Mouse (Mus musculus) hindbrain, postnatal 0 days (tissue): ENCODE data around the gene Fam214b. TPM values are rescaled to one million over a fixed set of nuclear protein-coding genes. Genes with fewer than 3 reads are reported as not detected.

ENCODE experiments used
- ATAC-seq: fragments of 200-750 bp; cut with Nextera tagmentation; 2 replicates; pipeline ENCODE4 v1.8.0; 2017; ENCODE audit warnings: mild to moderate bottlenecking, moderate TSS enrichment, moderate library complexity
- DNase-seq: peaks from one replicate; pipeline ENCODE4 v3.0.0-alpha.2; 2015; ENCODE audit warnings: low spot score
- H3K27ac ChIP-seq: fragments of 300-500 bp; sonication (generic); 2 replicates; pipeline ENCODE4 v1.5.1; 2014; ENCODE audit warnings: mild to moderate bottlenecking
- H3K27me3 ChIP-seq: fragments of 300-500 bp; sonication (generic); 2 replicates; pipeline ENCODE4 v1.6.1; 2014; ENCODE audit warnings: low read length, mixed read lengths; ENCODE audit not compliant: insufficient read depth
- H3K36me3 ChIP-seq: fragments of 300-500 bp; sonication (generic); 2 replicates; pipeline ENCODE4 v1.6.1; 2014; ENCODE audit warnings: low read length, mixed read lengths; ENCODE audit not compliant: insufficient read depth
- H3K4me1 ChIP-seq: fragments of 300-500 bp; sonication (generic); 2 replicates; pipeline ENCODE4 v1.6.1; 2014; ENCODE audit warnings: antibody characterized with exemption, low read length, mixed read lengths; ENCODE audit not compliant: insufficient read depth
- H3K4me2 ChIP-seq: fragments of 300-500 bp; sonication (generic); 2 replicates; pipeline ENCODE4 v1.6.1; 2014; ENCODE audit warnings: low read depth, mild to moderate bottlenecking, low read length, moderate library complexity, mixed read lengths
- H3K4me3 ChIP-seq: fragments of 300-500 bp; sonication (generic); 2 replicates; pipeline ENCODE4 v1.5.1; 2014; ENCODE audit warnings: low read length
- H3K9ac ChIP-seq: fragments of 300-500 bp; sonication (generic); replicated peaks from 2 replicates; pipeline ENCODE4 v1.6.1; 2014; ENCODE audit warnings: mild to moderate bottlenecking, low read length, moderate library complexity, mixed read lengths
- H3K9me3 ChIP-seq: fragments of 300-500 bp; sonication (generic); 2 replicates; pipeline ENCODE4 v1.6.1; 2016; ENCODE audit warnings: low read length, mixed read lengths
- CTCF ChIP-seq: IDR thresholded peaks from 2 replicates; pipeline ENCODE4 v1.5.1; 2016; ENCODE audit warnings: antibody characterized with exemption, control low read depth, low read depth
- WGBS: fragments of 180-500 bp; shearing (Covaris S2); extraction: QIAGEN DNeasy Blood & Tissue Kit; methylation state at CpG from one replicate; pipeline ENCODE4 v1.1.7; 2014; 5-methylcytosine and 5-hydroxymethylcytosine counted together
- polyA plus RNA-seq: library from polyadenylated mRNA; unstranded; fragments of >200 nt; fragmentation: Nextera tagmentation; extraction: Ambion mirVana; gene quantifications from 2 replicates; pipeline ENCODE4 v1.2.1, GENCODE M21; 2015
- total RNA-seq: library from RNA; depleted of rRNA; stranded (reverse); fragments of >200 nt; gene quantifications from 2 replicates; pipeline ENCODE4 v1.2.3, GENCODE M21; 2014

Gene Fam214b
- total and polyA plus RNA-seq, 2 experiments from 2014 or later: 25.0 to 36.0 TPM

GRCm38 (mm10) chr4:43025084-43025960 is 20.7 kb downstream of the Fam214b start, which contains the start of gene Pigo:
Gene Pigo (minus strand): TSS chr4:43025819.
- ATAC-seq: peak; percentile 93
- TF ChIP-seq CTCF: peak; percentile 87
- Histone ChIP-seq H3K36me3 (peaks cover 42% of the 10 kb centered on the region), H3K4me2 (peak within 1 kb of the TSS; percentile 75), H3K4me1 (peaks cover 13% of the 10 kb centered on the region), H3K9ac (peak within 1 kb of the TSS; percentile 50), H3K9me3 (no peaks in the 10 kb centered on the region), H3K4me3 (peak within 1 kb of the TSS; percentile 48), H3K27me3 (no peaks in the 10 kb centered on the region), H3K27ac (peak within 1 kb of the TSS; percentile 92)
- 8% methylated on average over 42 of the region's 42 CpGs for WGBS
- DNase-seq: peak; percentile 97

- Histone ChIP-seq H3K4me3 (peak overlapping the region; percentile 48), H3K27ac (peak overlapping the region; percentile 92; the same call in 1 of the 2 replicates), H3K9me3 (no peaks in the 10 kb centered on the region), H3K36me3 (peaks cover 48% of the 10 kb centered on the region), H3K4me1 (peaks cover 13% of the 10 kb centered on the region), H3K27me3 (no peaks in the 10 kb centered on the region), H3K4me2 (peak overlapping the region; percentile 75), H3K9ac (peak overlapping the region; percentile 50; the same call in 1 of the 2 replicates)
- TF ChIP-seq CTCF: no peak
- DNase-seq (no peak), ATAC-seq (no peak)
- 71% methylated on average over 14 of the region's 14 CpGs for WGBS
Observed at GRCm38 (mm10) chr4:43024673-43025072, 21.3 kb downstream of the Fam214b start.

- no peaks in the 10 kb centered on the region for H3K27me3 ChIP-seq
- no peak overlapping the region for H3K4me2 ChIP-seq
- DNase-seq (no peak), ATAC-seq (no peak)
- no peak overlapping the region for H3K4me3 ChIP-seq
- peaks cover 13% of the 10 kb centered on the region for H3K4me1 ChIP-seq
- H3K36me3 ChIP-seq: peaks cover 45% of the 10 kb centered on the region
- TF ChIP-seq CTCF: no peak
- 69% methylated on average over 17 of the region's 17 CpGs for WGBS
- H3K9ac ChIP-seq: no peak overlapping the region
- H3K27ac ChIP-seq: no peak overlapping the region
- no peaks in the 10 kb centered on the region for H3K9me3 ChIP-seq
Observed at GRCm38 (mm10) chr4:43021341-43021740, 24.7 kb downstream of the Fam214b start.

- H3K27me3 ChIP-seq: no peaks in the 10 kb centered on the region
- no peak for DNase-seq
- peaks cover 45% of the 10 kb centered on the region for H3K36me3 ChIP-seq
- no peak overlapping the region for H3K4me2 ChIP-seq
- 86% methylated on average over 16 of the region's 16 CpGs for WGBS
- H3K9ac ChIP-seq: no peak overlapping the region
- H3K4me3 ChIP-seq: no peak overlapping the region
- no peak for ATAC-seq
- H3K27ac ChIP-seq: no peak overlapping the region
- no peaks in the 10 kb centered on the region for H3K9me3 ChIP-seq
- TF ChIP-seq CTCF: no peak
- H3K4me1 ChIP-seq: peaks cover 13% of the 10 kb centered on the region
Observed at GRCm38 (mm10) chr4:43020876-43021275, 25.1 kb downstream of the Fam214b start.

GRCm38 (mm10) chr4:43019641-43020465 is 26.2 kb downstream of the Fam214b start:
- Histone ChIP-seq H3K4me2 (no peak overlapping the region), H3K36me3 (peaks cover 45% of the 10 kb centered on the region), H3K4me1 (peaks cover 11% of the 10 kb centered on the region), H3K27me3 (no peaks in the 10 kb centered on the region), H3K9me3 (no peaks in the 10 kb centered on the region), H3K9ac (no peak overlapping the region), H3K4me3 (no peak overlapping the region), H3K27ac (no peak overlapping the region)
- DNase-seq: no peak
- WGBS: 95% methylated on average over 23 of the region's 23 CpGs
- ATAC-seq: no peak
- TF ChIP-seq CTCF: no peak

GRCm38 (mm10) chr4:43019176-43019575 is 26.8 kb downstream of the Fam214b start:
- H3K9ac ChIP-seq: no peak overlapping the region
- no peaks in the 10 kb centered on the region for H3K9me3 ChIP-seq
- H3K36me3 ChIP-seq: peaks cover 45% of the 10 kb centered on the region
- H3K4me2 ChIP-seq: no peak overlapping the region
- no peaks in the 10 kb centered on the region for H3K27me3 ChIP-seq
- ATAC-seq: no peak
- H3K4me3 ChIP-seq: no peak overlapping the region
- DNase-seq: no peak
- H3K4me1 ChIP-seq: peaks cover 4% of the 10 kb centered on the region
- no peak for TF ChIP-seq CTCF
- no peak overlapping the region for H3K27ac ChIP-seq
- 92% methylated on average over 10 of the region's 10 CpGs for WGBS
